Mouse (Mus musculus): ENCODE measurements around the gene Olfr317. TPM values are rescaled to one million over a fixed set of nuclear protein-coding genes. Genes with fewer than 3 reads are reported as not detected.
"Not testable (repeated sequence)": the region's sequence is repeated elsewhere in the genome, so short reads cannot be mapped to it uniquely, and the experiment has no call there.

Gene Olfr317
- polyA plus RNA-seq, 1 experiment from 2014 or later = 0.09 TPM

DNA sequence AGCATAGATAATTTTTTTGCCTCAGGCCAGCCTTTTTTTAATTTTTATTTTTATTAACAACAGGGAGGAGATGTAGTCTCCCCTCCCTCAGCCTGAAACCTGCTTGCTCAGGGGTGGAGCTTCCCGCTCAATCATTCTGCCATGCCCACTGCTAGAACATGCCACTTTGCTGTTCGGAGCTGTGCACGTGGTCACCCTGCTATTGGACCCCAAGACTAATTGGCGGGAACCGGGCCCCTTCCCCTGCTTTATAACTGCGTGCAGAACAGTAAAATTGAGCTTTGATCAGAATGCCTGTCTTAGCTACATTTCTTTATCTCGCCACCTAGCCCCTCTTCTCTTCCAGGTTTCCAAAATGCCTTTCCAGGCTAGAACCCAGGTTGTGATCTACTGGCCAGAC lies 21.3 kb downstream of the Olfr317 start:
- H3K36me3 ChIP-seq (ENCODE audit: poor library complexity, severe bottlenecking); H3K4me1 ChIP-seq; H3K9me3 ChIP-seq (replicated peaks); H3K4me2 ChIP-seq; ATAC-seq; H3K4me3 ChIP-seq; H3K27me3 ChIP-seq; H3K9ac ChIP-seq; H3K27ac ChIP-seq: not testable (repeated sequence)
- 91% methylated on average over 7 of the region's 7 CpGs for WGBS

- ATAC-seq = no peak
- Histone ChIP-seq H3K4me2 (no peak overlapping the region), H3K9ac (no peak overlapping the region), H3K27ac (no peak overlapping the region), H3K9me3 (replicated peaks) (no peaks in the 10 kb centered on the region), H3K4me1 (no peaks in the 10 kb centered on the region), H3K4me3 (no peak overlapping the region), H3K27me3 (no peaks in the 10 kb centered on the region), H3K36me3 (ENCODE audit: poor library complexity, severe bottlenecking) (no peaks in the 10 kb centered on the region)
- 84% methylated on average over 11 of the region's 11 CpGs for WGBS
These were observed 29.9 kb downstream of the Olfr317 start for GRCm38 (mm10) chr11:58709086-58709485.

DNA sequence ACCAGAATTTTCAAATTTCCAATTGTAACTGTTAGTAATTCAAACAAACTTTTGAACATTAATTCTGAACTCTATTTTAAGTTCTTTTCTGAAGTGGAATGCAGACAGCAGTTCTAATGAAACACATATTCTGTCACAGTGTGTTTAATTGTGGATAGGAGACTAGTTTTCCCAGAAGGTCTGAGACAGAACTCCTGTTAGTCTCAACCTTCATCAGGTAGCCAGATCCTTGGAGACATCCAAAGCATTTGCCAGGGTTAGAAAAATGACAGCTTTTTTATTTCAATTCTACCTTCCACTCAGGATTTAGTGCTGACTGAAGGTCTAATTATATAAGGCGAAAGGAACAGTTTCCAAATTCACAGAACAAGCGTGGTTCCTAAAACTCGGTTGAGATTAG lies 40.1 kb downstream of the Olfr317 start, which contains the start of gene Olfr319:
TSS of gene Olfr319 (plus strand) at position 301 of the 400 bp plus-strand sequence.
- H3K9ac ChIP-seq = no peak within 1 kb of the TSS
- peaks cover 14% of the 10 kb centered on the region for H3K9me3 ChIP-seq (replicated peaks)
- no peak within 1 kb of the TSS for H3K27ac ChIP-seq
- no peaks in the 10 kb centered on the region for H3K4me1 ChIP-seq
- no peak within 1 kb of the TSS for H3K4me2 ChIP-seq
- no peaks in the 10 kb centered on the region for H3K36me3 ChIP-seq (ENCODE audit: poor library complexity, severe bottlenecking)
- H3K4me3 ChIP-seq = no peak within 1 kb of the TSS
- WGBS = 89% methylated on average over 3 of the region's 3 CpGs
- H3K27me3 ChIP-seq = no peaks in the 10 kb centered on the region
- ATAC-seq = no peak

Other genes starting within 250 kb of the Olfr317 start
- not detected in 2 replicates for gene Olfr332, start 246.7 kb downstream of the Olfr317 start, polyA plus RNA-seq (2015; fragmentation: Nextera tagmentation; extraction: Ambion mirVana)
- not detected in 2 replicates for gene Olfr331, start 236.6 kb downstream of the Olfr317 start, polyA plus RNA-seq (2015; fragmentation: Nextera tagmentation; extraction: Ambion mirVana)
- gene Olfr330, start 204.4 kb downstream of the Olfr317 start, polyA plus RNA-seq (2015; fragmentation: Nextera tagmentation; extraction: Ambion mirVana) = not detected in 2 replicates
- gene Olfr329-ps, start 192.8 kb downstream of the Olfr317 start, polyA plus RNA-seq (2015; fragmentation: Nextera tagmentation; extraction: Ambion mirVana) = not detected in 2 replicates
- not detected in 2 replicates for gene Olfr328, start 183.6 kb downstream of the Olfr317 start, polyA plus RNA-seq (2015; fragmentation: Nextera tagmentation; extraction: Ambion mirVana)
- not detected in 2 replicates for gene Olfr224, start 168.7 kb downstream of the Olfr317 start, polyA plus RNA-seq (2015; fragmentation: Nextera tagmentation; extraction: Ambion mirVana)
- gene Olfr325, start 161.5 kb downstream of the Olfr317 start, polyA plus RNA-seq (2015; fragmentation: Nextera tagmentation; extraction: Ambion mirVana) = not detected in 2 replicates
- not detected in 2 replicates for gene Olfr324, start 144.1 kb downstream of the Olfr317 start, polyA plus RNA-seq (2015; fragmentation: Nextera tagmentation; extraction: Ambion mirVana)
- not detected in 2 replicates for gene 2210407C18Rik, start 123.1 kb downstream of the Olfr317 start, polyA plus RNA-seq (2015; fragmentation: Nextera tagmentation; extraction: Ambion mirVana)
- gene Olfr323, start 108.7 kb downstream of the Olfr317 start, polyA plus RNA-seq (2015; fragmentation: Nextera tagmentation; extraction: Ambion mirVana) = not detected in 2 replicates
- 0.10 TPM in 1 of 2 replicates, not detected in the other for gene Trim58, start 98.7 kb downstream of the Olfr317 start, polyA plus RNA-seq (2015; fragmentation: Nextera tagmentation; extraction: Ambion mirVana)
- gene Olfr322, start 80.4 kb downstream of the Olfr317 start, polyA plus RNA-seq (2015; fragmentation: Nextera tagmentation; extraction: Ambion mirVana) = not detected in 2 replicates
- gene Olfr320, start 58.1 kb downstream of the Olfr317 start, polyA plus RNA-seq (2015; fragmentation: Nextera tagmentation; extraction: Ambion mirVana) = not detected in 2 replicates
- gene Olfr319, start 40.0 kb downstream of the Olfr317 start, polyA plus RNA-seq (2015; fragmentation: Nextera tagmentation; extraction: Ambion mirVana) = not detected in 2 replicates
- gene Olfr318, start 15.2 kb downstream of the Olfr317 start, polyA plus RNA-seq (2015; fragmentation: Nextera tagmentation; extraction: Ambion mirVana) = not detected in 2 replicates
- not detected in 2 replicates for gene Olfr316, start 13.5 kb upstream of the Olfr317 start, polyA plus RNA-seq (2015; fragmentation: Nextera tagmentation; extraction: Ambion mirVana)
- gene Olfr315, start 34.0 kb upstream of the Olfr317 start, polyA plus RNA-seq (2015; fragmentation: Nextera tagmentation; extraction: Ambion mirVana) = not detected in 2 replicates
- not detected in 2 replicates for gene Olfr314, start 43.7 kb upstream of the Olfr317 start, polyA plus RNA-seq (2015; fragmentation: Nextera tagmentation; extraction: Ambion mirVana)
- 2.9 and 5.0 TPM in 2 replicates for gene Fam183b, start 62.7 kb upstream of the Olfr317 start, polyA plus RNA-seq (2015; fragmentation: Nextera tagmentation; extraction: Ambion mirVana)
- gene Olfr313, start 75.8 kb upstream of the Olfr317 start, polyA plus RNA-seq (2015; fragmentation: Nextera tagmentation; extraction: Ambion mirVana) = not detected in 2 replicates
- gene Olfr312, start 90.0 kb upstream of the Olfr317 start, polyA plus RNA-seq (2015; fragmentation: Nextera tagmentation; extraction: Ambion mirVana) = not detected in 2 replicates
- gene Olfr311, start 100.0 kb upstream of the Olfr317 start, polyA plus RNA-seq (2015; fragmentation: Nextera tagmentation; extraction: Ambion mirVana) = not detected in 2 replicates
- gene Gm12258, start 107.9 kb upstream of the Olfr317 start, polyA plus RNA-seq (2015; fragmentation: Nextera tagmentation; extraction: Ambion mirVana) = 14.3 and 18.4 TPM in 2 replicates
- gene 2810021J22Rik, start 128.0 kb upstream of the Olfr317 start, polyA plus RNA-seq (2015; fragmentation: Nextera tagmentation; extraction: Ambion mirVana) = 10.5 and 10.9 TPM in 2 replicates
- 4.8 and 4.9 TPM in 2 replicates for gene Zfp39, start 165.0 kb upstream of the Olfr317 start, polyA plus RNA-seq (2015; fragmentation: Nextera tagmentation; extraction: Ambion mirVana)
- gene Btnl10, start 178.7 kb upstream of the Olfr317 start, polyA plus RNA-seq (2015; fragmentation: Nextera tagmentation; extraction: Ambion mirVana) = not detected in 2 replicates
- 368 and 373 TPM in 2 replicates for gene Rnf187, start 199.7 kb upstream of the Olfr317 start, polyA plus RNA-seq (2015; fragmentation: Nextera tagmentation; extraction: Ambion mirVana)
- 315 and 321 TPM in 2 replicates for gene Hist3h2ba, start 209.7 kb upstream of the Olfr317 start, polyA plus RNA-seq (2015; fragmentation: Nextera tagmentation; extraction: Ambion mirVana)
- gene Hist3h2a, start 215.5 kb upstream of the Olfr317 start, polyA plus RNA-seq (2015; fragmentation: Nextera tagmentation; extraction: Ambion mirVana) = 126 and 132 TPM in 2 replicates
- gene Trim17, start 215.5 kb upstream of the Olfr317 start, polyA plus RNA-seq (2015; fragmentation: Nextera tagmentation; extraction: Ambion mirVana) = 0.96 and 1.3 TPM in 2 replicates
- gene Trim11, start 238.9 kb upstream of the Olfr317 start, polyA plus RNA-seq (2015; fragmentation: Nextera tagmentation; extraction: Ambion mirVana) = 19.4 and 22.9 TPM in 2 replicates